Mouse (Mus musculus): ENCODE measurements around the gene Lrrc1.
A peak's percentile ranks its signal among the peaks of the same experiment; 100 is the strongest.

Lrrc1 gene

GRCm38 (mm10) chr9:77461371-77461915, 83.2 kb downstream of the Lrrc1 start:
- no peak for DNase-seq

DNA sequence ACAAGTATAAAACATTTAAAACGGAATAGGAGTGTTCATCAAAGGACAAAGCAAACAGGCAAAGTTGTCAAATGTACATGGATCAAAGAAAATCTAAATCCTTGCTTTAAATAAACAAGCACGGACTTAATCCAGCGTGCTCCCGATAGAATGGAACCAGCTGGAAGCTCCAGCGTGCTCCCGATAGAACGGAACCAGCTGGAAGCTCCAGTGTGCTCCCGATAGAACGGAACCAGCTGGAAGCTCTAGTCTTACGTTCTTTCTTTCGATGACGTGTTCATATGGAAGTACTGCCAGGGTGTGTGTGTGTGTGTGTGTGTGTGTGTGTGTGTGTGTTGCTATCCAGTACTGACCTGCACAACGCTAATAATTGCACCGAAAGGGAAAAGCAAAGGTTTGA, 84.3 kb downstream of the Lrrc1 start:
- DNase-seq, result no peak

DNA sequence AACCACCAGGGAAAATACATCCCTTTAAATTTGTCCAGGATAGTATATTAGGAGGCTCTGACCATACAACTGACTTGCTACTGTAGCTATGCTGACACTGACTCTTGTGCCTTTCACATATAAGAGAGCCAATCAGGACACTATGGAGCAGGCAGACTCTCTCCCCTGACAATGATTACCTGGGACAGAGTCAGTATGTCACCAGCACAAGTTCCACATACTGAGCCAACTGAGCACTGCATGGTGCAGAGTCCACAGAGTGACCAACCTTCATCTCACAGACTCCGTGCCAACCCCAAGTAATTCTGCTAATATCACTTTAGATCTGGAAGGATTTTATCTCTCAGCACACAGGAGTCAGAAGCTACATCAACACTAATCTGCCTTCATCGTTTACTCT, 85.3 kb downstream of the Lrrc1 start:
- no peak for DNase-seq

GRCm38 (mm10) chr9:77456169-77456826, 88.4 kb downstream of the Lrrc1 start:
- DNase-seq, result peak; percentile 70

GRCm38 (mm10) chr9:77455439-77456168, 89.1 kb downstream of the Lrrc1 start:
- DNase-seq, result no peak

GRCm38 (mm10) chr9:77452046-77452807, 92.4 kb downstream of the Lrrc1 start:
- DNase-seq, result no peak

GRCm38 (mm10) chr9:77450447-77450846, 94.2 kb downstream of the Lrrc1 start:
- DNase-seq, result no peak

- no peak for DNase-seq
Observed at GRCm38 (mm10) chr9:77444876-77445275, 99.8 kb downstream of the Lrrc1 start.

DNA sequence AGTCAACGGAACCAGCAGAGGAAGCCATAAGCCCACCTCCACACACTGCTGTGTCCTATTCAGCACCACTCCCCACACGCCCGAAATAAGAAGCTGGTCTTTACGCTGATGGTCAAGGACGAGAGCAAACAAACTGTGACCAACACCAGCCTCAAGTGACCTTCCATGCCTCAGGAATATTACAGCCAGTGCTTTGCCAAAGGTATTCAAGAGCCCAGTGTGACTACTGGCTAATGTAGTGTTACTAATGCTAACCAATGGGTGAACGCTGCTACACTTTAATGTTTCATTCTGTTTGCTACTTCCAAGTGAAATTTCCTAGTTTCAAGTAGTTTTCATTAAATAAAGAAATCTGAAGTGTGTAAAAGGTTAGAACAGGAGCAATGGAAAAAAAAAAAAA, 105.3 kb downstream of the Lrrc1 start:
- no peak for DNase-seq

GRCm38 (mm10) chr9:77438836-77439271, 105.8 kb downstream of the Lrrc1 start:
- no peak for DNase-seq

DNA sequence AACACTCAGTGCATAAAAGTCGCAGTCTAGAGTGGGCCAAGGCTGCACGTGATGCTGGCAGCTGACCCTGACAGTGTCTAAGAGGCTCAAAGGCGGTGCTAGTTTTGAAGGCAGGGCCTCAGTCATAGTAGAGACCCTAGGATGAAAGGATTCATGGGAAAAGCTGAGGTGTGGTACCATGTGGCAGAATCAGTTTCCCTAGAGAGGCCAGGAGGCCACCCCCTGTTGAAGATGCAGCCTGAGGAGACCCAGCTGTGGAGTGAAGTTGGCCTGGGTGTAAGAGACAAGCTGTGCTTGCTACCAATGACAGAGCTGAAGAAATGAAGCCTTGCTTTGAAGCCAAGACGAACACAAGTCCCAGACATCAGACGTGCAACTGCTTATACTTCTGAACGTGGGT, 107.5 kb downstream of the Lrrc1 start:
- no peak for DNase-seq

- DNase-seq, result no peak
Observed at GRCm38 (mm10) chr9:77434965-77435364, 109.7 kb downstream of the Lrrc1 start.

DNA sequence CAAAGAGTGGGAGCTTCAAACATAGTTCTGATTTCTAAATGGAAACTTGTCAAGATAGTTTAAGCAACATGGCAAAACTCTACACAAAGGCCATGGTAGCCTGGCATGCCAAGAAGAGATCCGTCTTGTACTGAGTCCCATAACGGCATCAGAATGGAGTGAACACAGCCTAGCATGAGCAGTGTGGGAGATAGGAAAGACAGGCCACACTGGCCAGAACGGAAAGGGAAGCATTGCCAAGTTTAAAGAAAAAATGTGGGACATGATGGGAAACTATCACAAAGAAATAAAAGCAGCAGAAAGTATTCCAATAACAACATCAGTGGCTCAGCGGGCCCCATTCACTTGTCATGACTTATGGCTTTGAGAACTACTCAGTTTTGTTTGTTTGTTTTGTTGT, 111.2 kb downstream of the Lrrc1 start:
- DNase-seq, result no peak

- no peak for DNase-seq
Observed at GRCm38 (mm10) chr9:77432030-77432429, 112.6 kb downstream of the Lrrc1 start.

- no peak for DNase-seq
Observed at GRCm38 (mm10) chr9:77430413-77431087, 114.1 kb downstream of the Lrrc1 start.

DNA sequence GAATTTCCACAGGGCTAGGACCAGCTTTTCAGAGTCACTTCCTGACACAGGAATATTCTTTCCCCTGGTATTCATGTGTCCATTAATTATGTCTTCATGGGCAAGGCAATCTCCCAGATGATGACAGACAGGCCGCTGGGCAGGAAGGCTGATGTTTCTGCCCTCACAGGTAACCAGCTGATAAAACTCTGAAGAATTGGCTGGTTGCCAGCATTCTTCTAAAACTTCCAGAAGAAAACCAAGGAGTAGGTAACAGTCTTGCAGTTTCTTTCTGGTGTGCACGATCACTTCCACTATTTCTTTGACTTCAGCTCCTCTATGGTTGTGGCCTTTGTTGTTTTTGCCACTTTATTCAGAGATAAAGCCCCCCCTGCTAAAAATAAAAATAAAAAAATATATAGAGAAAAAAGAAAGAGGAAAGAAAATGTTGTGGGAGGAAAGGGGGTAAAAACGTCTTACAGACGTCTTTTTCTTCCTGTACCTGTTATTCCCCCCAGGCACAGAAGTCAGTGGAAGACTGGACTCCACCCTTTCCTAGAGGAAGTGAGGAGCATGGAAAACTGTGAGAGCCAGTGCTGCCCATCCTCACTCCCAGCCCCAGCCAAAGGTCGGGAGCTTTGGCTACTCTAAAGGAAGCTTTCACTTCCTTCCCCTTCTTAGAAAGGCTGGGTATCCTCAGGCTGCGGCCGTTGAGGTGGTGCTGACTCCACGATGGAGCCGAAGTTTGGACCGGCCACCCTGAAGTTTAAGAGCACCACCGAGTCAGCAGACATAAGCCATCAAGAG, 115.2 kb downstream of the Lrrc1 start:
- DNase-seq, result no peak

DNA sequence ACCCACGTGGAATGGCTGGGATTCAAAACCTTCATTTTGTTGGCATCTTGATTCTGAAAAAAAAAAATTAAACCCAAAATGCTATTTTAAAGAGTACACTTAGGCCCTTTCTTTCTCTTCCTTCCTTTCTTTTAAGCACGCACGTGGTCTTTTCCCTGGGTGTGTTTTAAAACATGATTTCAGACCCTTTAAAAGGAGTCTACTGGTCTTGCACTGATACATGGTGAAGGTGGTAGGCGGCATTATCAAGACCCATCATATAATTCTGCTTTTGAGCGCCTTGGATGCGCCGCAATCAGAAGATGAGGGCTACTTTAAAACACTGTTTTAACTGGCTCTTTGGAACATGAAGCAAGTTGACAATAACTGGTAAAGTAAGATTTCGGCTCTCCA, 115.9 kb downstream of the Lrrc1 start:
- DNase-seq, result no peak

DNA sequence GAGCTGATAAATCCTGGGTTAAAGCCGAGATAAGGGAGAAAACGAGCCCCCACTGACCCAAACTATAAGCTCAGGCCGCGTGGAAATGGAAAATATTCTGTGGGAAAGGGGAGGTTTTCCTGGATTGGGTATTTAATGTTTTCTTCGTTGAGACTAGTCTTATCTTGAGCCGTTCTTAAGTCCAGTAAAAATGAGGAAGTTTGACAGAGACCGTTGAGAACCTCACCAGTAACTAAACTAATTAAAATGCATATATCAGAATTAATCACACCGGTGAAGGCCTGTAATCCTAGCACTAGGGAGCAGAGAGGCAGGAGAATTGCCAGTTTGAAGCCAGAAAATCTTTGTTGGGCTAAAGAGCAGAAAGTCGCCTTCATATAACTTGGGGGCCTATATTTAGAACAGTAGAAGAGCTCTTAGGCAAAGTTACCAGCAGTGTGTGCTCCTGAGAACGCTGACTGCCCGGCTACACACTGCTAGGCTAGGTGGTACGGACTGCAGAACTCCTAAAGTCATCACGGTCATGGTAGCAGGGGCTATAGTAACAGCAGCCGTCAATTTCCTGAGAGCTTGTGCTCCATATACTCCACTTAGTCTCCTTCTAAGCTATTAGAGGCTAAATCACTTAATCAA, 116.4 kb downstream of the Lrrc1 start:
- DNase-seq, result no peak

- DNase-seq, result no peak
Observed at GRCm38 (mm10) chr9:77427292-77428114, 117.2 kb downstream of the Lrrc1 start.

- DNase-seq, result no peak
Observed at GRCm38 (mm10) chr9:77426110-77426509, 118.6 kb downstream of the Lrrc1 start.

- DNase-seq, result no peak
Observed at GRCm38 (mm10) chr9:77425553-77425952, 119.1 kb downstream of the Lrrc1 start.

Measured in right cerebral cortex, adult 18-20 months (tissue).